In genomic region chr11:61578983-61579877, GRCm38 (mm10) we compare ENCODE assay signal across 8 mouse cellular contexts. TPM values are rescaled to one million over a fixed set of nuclear protein-coding genes. Genes with fewer than 3 reads are reported as not detected.
A peak's percentile ranks its signal among the peaks of the same experiment; 100 is the strongest.
DNase-seq lines count a peak whose midpoint lies in the region; ATAC-seq and TF ChIP-seq lines count a peak whose summit lies in the region.

Epn2 (minus strand) TSS chr11:61579687.

- under 1% methylated on average over 93 of the region's 93 CpGs for WGBS in kidney, adult 2 months
- under 1% methylated on average over 53 of the region's 93 CpGs for WGBS in limb, embryonic 13.5 days
- WGBS in midbrain, embryonic 16.5 days: under 1% methylated on average over 62 of the region's 93 CpGs

- H3K9ac ChIP-seq in limb, embryonic 13.5 days: peak within 1 kb of the TSS; percentile 86
- peak within 1 kb of the TSS; percentile 95 for H3K9ac ChIP-seq in midbrain, embryonic 16.5 days (ENCODE audit: low read depth, low read length)

- H3K4me2 ChIP-seq in limb, embryonic 13.5 days (replicated peaks): peak within 1 kb of the TSS; percentile 74
- peak within 1 kb of the TSS; percentile 86 for H3K4me2 ChIP-seq in midbrain, embryonic 16.5 days (ENCODE audit: low read length)

- no peaks in the 10 kb centered on the region for H3K36me3 ChIP-seq in kidney, adult 2 months (ENCODE audit: control insufficient read depth, insufficient read depth, low read length)
- H3K36me3 ChIP-seq in limb, embryonic 13.5 days: peaks cover 8% of the 10 kb centered on the region; the same call in 1 of the 2 replicates
- no peaks in the 10 kb centered on the region for H3K36me3 ChIP-seq in midbrain, embryonic 16.5 days (ENCODE audit: control insufficient read depth, insufficient read depth, low read length)

- H3K27me3 ChIP-seq in kidney, adult 2 months (replicated peaks; ENCODE audit: control insufficient read depth, insufficient read depth, low read length): no peaks in the 10 kb centered on the region
- H3K27me3 ChIP-seq in limb, embryonic 13.5 days: no peaks in the 10 kb centered on the region
- no peaks in the 10 kb centered on the region for H3K27me3 ChIP-seq in midbrain, embryonic 16.5 days (ENCODE audit: control insufficient read depth, insufficient read depth, low read depth, low read length)

- ATAC-seq in limb, embryonic 13.5 days (ENCODE audit: low FRiP score, low read depth): peak; percentile 94
- peak; percentile 91 for ATAC-seq in midbrain, embryonic 16.5 days

- peak within 1 kb of the TSS; percentile 91 for H3K4me3 ChIP-seq in kidney, adult 2 months (ENCODE audit: insufficient read depth, low read depth, low read length)
- peak within 1 kb of the TSS; percentile 71 for H3K4me3 ChIP-seq in limb, embryonic 13.5 days
- H3K4me3 ChIP-seq in midbrain, embryonic 16.5 days (ENCODE audit: low read depth, low read length): peak within 1 kb of the TSS; percentile 98

- peak; percentile 91 for DNase-seq in 3134 (ENCODE audit: extremely low read depth, insufficient read length, low spot score)
- peak; percentile 90 for DNase-seq in adrenal gland, postnatal 10 days
- DNase-seq in embryo, embryonic 9.5 days (ENCODE audit: extremely low spot score): peak; percentile 89
- DNase-seq in heart, adult 11 months: peak; percentile 99
- peak; percentile 81 for DNase-seq in kidney, adult 2 months
- DNase-seq in spleen, postnatal 10 days (ENCODE audit: low spot score in 2 of 2): peak; percentile 28 to 68

- peak within 1 kb of the TSS; percentile 72 for H3K27ac ChIP-seq in kidney, adult 2 months (ENCODE audit: insufficient read depth, low read depth, low read length)
- peak within 1 kb of the TSS; percentile 86 for H3K27ac ChIP-seq in limb, embryonic 13.5 days
- peak within 1 kb of the TSS; percentile 91 for H3K27ac ChIP-seq in midbrain, embryonic 16.5 days (ENCODE audit: low read length)

- peaks cover 6% of the 10 kb centered on the region for H3K9me3 ChIP-seq in limb, embryonic 13.5 days
- no peaks in the 10 kb centered on the region for H3K9me3 ChIP-seq in midbrain, embryonic 16.5 days (replicated peaks; ENCODE audit: control insufficient read depth, low read length, poor library complexity, severe bottlenecking)

- TF ChIP-seq CTCF in kidney, adult 2 months (conservative IDR thresholded peaks at IDR 0.05; ENCODE audit: insufficient read depth, insufficient read length, low read depth, low read length): no peak; the same call in 1 of the 2 replicates

- peaks cover 11% of the 10 kb centered on the region for H3K4me1 ChIP-seq in kidney, adult 2 months (ENCODE audit: control insufficient read depth, insufficient read depth, low read length)
- H3K4me1 ChIP-seq in limb, embryonic 13.5 days: peaks cover 16% of the 10 kb centered on the region
- peaks cover 24% of the 10 kb centered on the region for H3K4me1 ChIP-seq in midbrain, embryonic 16.5 days (ENCODE audit: control insufficient read depth, insufficient read depth, low read length)

- TF ChIP-seq POLR2A in kidney, adult 2 months (IDR thresholded peaks at IDR 0.05; ENCODE audit: low read depth, low read length): peak; percentile 50

RNA-seq across cellular contexts. Expression of gene Epn2, which starts in this region (rescaled TPM):
- 10 to 100 TPM; 32.2 to 36.8 TPM for total RNA-seq in adrenal gland, postnatal 10 days (2021)
- polyA plus RNA-seq in kidney, adult 2 months (2012; rRNA removed): 23.1 and 25.7 TPM in 2 replicates
- 30.0 and 32.1 TPM in 2 replicates for polyA plus RNA-seq in limb, embryonic 13.5 days (2015; fragmentation: Nextera tagmentation; extraction: Ambion mirVana)
- 78.0 and 82.3 TPM in 2 replicates for polyA plus RNA-seq in midbrain, embryonic 16.5 days (2015; fragmentation: Nextera tagmentation; extraction: Ambion mirVana)

Comparison
In these comparisons a context has a peak if more than half of its experiments do, and no peak if none do; other contexts are left out.
1. Peak in every context shown above with its lines: DNase-seq, ATAC-seq, H3K4me3 ChIP-seq and H3K27ac ChIP-seq.
2. DNase-seq: peak in every context shown above with its lines; median percentile 99 in heart, adult 11 months; 91 in 3134; 90 in adrenal gland, postnatal 10 days; 89 in embryo, embryonic 9.5 days; 81 in kidney, adult 2 months; 48 in spleen, postnatal 10 days.